Mouse (Mus musculus): Measurements from ENCODE around the gene Gpr156.

GRCm38 (mm10) chr16:37878951-37879505 is 37.3 kb upstream of the Gpr156 start:
- TF ChIP-seq CTCF (IDR thresholded peaks at IDR 0.05; ENCODE audit: low read depth) (no peak), EP300 (optimal IDR thresholded peaks at IDR 0.05) (no peak)
